Mouse (Mus musculus) erythroblast, embryonic 14.5 days (primary cell): Measurements from ENCODE around the gene Hsd17b1.

Experiments used
- GATA1 ChIP-seq: IDR thresholded peaks from 2 replicates; pipeline ENCODE4 v1.6.1; 2012; ENCODE audit warnings: low read length, inconsistent platforms, mixed read lengths
- TAL1 ChIP-seq: IDR thresholded peaks from 3 replicates; pipeline ENCODE4 v1.6.1; 2012; ENCODE audit warnings: low read length, inconsistent platforms, mixed read lengths

GRCm38 (mm10) chr11:101128996-101129577 is 50.9 kb downstream of the Hsd17b1 start:
- TF ChIP-seq TAL1 (no peak), GATA1 (no peak)
